Mouse (Mus musculus): ENCODE results near the gene Krtap2-4.

DNA sequence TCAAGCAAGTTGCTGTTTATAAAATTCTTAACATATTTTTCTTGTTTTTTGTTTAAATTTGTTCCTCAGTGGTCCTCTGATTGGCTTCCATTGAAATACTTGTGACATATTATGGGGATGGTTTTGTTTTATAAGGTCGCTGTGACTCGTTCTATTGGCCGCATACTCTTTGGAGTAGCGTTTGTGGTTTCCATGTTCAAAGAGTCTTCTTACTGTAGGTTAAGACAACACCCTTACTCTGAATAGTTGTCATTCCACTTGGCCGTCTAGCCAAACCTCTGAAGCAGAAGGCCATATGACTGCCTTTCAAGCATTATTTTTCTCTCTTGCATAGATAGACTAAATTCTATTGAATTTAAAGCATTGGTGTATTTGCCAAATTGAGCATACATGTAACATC, 33.6 kb downstream of the Krtap2-4 start:
- TF ChIP-seq CTCF (conservative IDR thresholded peaks at IDR 0.05; ENCODE audit: insufficient read depth, insufficient read length, low read depth, low read length) (no peak), POLR2A (IDR thresholded peaks at IDR 0.05; ENCODE audit: low read depth, low read length) (no peak)
